Mouse (Mus musculus) liver, adult 2 months (tissue): ENCODE results near the gene Bicral.

Experiments used
- CTCF ChIP-seq: fragments of 200-500 bp; IDR thresholded peaks from 2 replicates; pipeline ENCODE4 v1.5.1; 2011; ENCODE audit warnings: low read depth, low read length, control low read depth
- POLR2A ChIP-seq: fragments of 200-500 bp; IDR thresholded peaks from 2 replicates; pipeline ENCODE4 v1.6.1; 2011; ENCODE audit warnings: low read length, control low read depth; ENCODE audit not compliant: insufficient read depth; ENCODE audit errors: extremely low read depth

DNA sequence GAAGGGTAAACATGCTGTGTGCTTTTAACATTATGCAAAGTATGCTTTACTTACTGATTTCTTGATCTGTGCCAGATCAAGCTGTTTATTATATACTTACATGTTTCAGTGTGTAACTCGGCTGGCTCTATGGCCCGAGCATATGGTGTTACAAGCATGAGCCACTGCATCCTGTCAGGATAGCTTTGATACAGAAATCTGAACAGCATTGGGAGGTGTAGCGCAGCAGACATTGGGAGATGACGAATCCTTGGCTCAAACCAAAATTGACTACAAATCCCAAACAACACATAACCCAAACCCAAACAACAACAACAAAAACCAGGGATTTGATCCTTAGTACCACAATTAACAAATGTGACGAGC is 86.3 kb downstream of the Bicral start:
- TF ChIP-seq CTCF (no peak), POLR2A (no peak)
